Mouse (Mus musculus): ENCODE results near the gene Rangap1.

- TF ChIP-seq USF1 (IDR thresholded peaks at IDR 0.05; ENCODE audit: low read depth, low read length) (no peak), HCFC1 (IDR thresholded peaks at IDR 0.05; ENCODE audit: low read depth, low read length) (no peak), POLR2A (IDR thresholded peaks at IDR 0.05; ENCODE audit: low read depth, low read length) (no peak), POLR2AphosphoS2 (IDR thresholded peaks at IDR 0.05; ENCODE audit: low read depth, low read length) (no peak), KAT2A (IDR thresholded peaks at IDR 0.05; ENCODE audit: insufficient replicate concordance, low read length) (no peak), CTCF (conservative IDR thresholded peaks at IDR 0.05 in 1 of 2, IDR thresholded peaks at IDR 0.05 in 1 of 2; ENCODE audit: low read depth in 2 of 2, low read length in 2 of 2) (no peak)
Measured at GRCm38 (mm10) chr15:81729241-81729791, 16.0 kb downstream of the Rangap1 start.
